Mouse (Mus musculus): Measurements from ENCODE around the gene Mical2. TPM values are rescaled to one million over a fixed set of nuclear protein-coding genes. Genes with fewer than 3 reads are reported as not detected.

Gene Mical2
- polyA plus RNA-seq, 1 experiment from 2014 or later: 0.78 TPM

DNA sequence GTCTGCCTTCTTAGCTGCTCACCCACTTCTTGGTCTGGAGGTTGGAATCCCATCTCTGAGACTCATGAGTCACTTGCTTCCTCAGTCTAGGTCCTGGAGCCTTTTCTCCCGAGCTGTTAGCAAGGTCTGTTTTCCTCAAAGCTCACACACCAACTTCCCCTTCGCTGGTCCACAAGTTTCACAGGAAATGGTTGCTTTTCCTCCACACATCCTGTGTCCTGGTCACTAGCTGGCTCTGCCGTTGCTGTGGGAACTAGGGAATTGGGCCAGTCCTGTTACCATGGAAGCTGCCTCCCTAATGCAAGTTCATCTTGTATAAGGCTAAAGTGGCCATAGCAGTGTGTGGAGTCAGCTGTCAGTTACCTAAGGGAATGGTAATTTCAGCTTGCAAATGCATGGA is 12.2 kb downstream of the Mical2 start:
- Histone ChIP-seq H3K4me1 (peaks cover 31% of the 10 kb centered on the region), H3K4me3 (no peak overlapping the region), H3K27ac (replicated peaks) (no peak overlapping the region), H3K36me3 (no peaks in the 10 kb centered on the region), H3K27me3 (ENCODE audit: low read depth, poor library complexity, severe bottlenecking) (no peaks in the 10 kb centered on the region), H3K9me3 (replicated peaks) (no peaks in the 10 kb centered on the region)
- no peak for DNase-seq (ENCODE audit: low spot score)
- 64% methylated on average over 3 of the region's 3 CpGs for WGBS

DNA sequence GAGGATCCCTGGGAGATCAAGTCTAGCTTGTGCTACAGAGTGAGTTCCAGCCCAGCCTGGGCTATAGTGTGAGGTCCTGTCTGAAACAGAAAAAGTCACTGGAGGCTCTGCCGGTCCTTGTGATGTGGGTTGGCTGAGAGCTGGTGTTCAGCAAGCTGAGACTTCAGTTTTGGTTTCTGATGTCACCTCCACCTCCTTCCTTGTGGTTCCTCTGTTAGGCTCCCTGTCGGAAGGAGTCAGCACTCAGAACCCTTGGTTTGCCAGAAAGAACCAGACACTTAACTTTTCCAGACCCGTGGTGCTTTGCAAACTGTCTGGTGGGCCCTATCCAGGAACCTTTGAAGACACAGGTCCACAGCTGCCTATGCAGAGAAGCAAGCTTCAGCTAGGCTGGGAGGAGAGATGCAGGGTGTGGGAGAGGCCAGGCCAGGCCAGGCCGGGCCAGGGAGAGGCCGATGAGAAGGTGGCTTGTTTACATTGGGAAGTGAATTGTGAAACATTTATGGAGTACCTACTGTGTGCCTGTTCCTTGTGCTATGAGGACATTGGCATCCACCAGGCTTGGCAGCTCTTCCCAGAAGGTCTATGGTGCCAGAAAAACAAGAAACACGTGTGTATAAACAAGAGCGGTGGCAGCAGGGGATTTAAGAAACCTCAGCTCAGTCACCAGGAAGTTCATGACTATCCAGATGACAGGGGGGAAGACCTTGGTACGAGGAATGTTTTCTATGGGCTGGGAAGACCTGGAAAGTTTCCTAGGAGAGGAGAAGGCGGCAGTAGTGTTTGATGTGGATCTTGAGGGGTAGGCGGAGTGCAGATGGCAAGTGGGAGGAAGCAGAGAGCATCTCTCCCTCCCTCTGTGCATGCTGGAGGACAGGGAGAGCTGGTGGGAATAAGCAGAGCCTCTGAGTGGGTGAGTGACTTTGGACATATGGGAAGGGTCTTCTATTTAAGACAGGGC is 13.4 kb downstream of the Mical2 start:
- no peaks in the 10 kb centered on the region for H3K9me3 ChIP-seq (replicated peaks)
- H3K36me3 ChIP-seq: no peaks in the 10 kb centered on the region
- no peak overlapping the region for H3K4me3 ChIP-seq
- no peak overlapping the region for H3K27ac ChIP-seq (replicated peaks)
- peaks cover 23% of the 10 kb centered on the region for H3K4me1 ChIP-seq
- H3K27me3 ChIP-seq (ENCODE audit: low read depth, poor library complexity, severe bottlenecking): no peaks in the 10 kb centered on the region
- DNase-seq (ENCODE audit: low spot score): no peak
- WGBS: 76% methylated on average over 10 of the region's 10 CpGs

DNA sequence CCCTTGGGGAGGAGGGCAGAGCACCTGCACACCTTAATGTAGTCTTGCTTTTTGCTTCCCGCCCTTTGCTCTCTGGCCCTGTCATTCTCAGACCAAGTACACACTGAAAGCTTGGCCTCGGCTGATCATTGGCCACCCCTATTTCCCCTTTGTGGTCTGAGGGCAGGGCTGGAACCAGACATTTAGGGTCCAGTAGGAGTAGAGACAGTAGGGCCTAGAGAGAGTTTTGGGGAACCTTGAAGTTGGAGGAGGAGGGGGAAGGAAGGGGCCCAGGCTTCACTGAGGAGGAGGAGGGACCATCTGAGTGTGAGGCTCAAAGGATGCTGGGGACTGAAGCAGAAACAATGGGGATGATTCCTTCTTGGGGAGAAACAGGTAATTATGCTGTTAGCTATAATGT is 15.1 kb downstream of the Mical2 start:
- H3K36me3 ChIP-seq: no peaks in the 10 kb centered on the region
- H3K27ac ChIP-seq (replicated peaks): 0 out of 2 replicates have a peak overlapping the region, but pooled peaks have one; percentile 23
- WGBS: 87% methylated on average over 2 of the region's 2 CpGs
- H3K4me3 ChIP-seq: no peak overlapping the region
- H3K4me1 ChIP-seq: peaks cover 26% of the 10 kb centered on the region
- no peaks in the 10 kb centered on the region for H3K27me3 ChIP-seq (ENCODE audit: low read depth, poor library complexity, severe bottlenecking)
- H3K9me3 ChIP-seq (replicated peaks): no peaks in the 10 kb centered on the region
- no peak for DNase-seq (ENCODE audit: low spot score)

DNA sequence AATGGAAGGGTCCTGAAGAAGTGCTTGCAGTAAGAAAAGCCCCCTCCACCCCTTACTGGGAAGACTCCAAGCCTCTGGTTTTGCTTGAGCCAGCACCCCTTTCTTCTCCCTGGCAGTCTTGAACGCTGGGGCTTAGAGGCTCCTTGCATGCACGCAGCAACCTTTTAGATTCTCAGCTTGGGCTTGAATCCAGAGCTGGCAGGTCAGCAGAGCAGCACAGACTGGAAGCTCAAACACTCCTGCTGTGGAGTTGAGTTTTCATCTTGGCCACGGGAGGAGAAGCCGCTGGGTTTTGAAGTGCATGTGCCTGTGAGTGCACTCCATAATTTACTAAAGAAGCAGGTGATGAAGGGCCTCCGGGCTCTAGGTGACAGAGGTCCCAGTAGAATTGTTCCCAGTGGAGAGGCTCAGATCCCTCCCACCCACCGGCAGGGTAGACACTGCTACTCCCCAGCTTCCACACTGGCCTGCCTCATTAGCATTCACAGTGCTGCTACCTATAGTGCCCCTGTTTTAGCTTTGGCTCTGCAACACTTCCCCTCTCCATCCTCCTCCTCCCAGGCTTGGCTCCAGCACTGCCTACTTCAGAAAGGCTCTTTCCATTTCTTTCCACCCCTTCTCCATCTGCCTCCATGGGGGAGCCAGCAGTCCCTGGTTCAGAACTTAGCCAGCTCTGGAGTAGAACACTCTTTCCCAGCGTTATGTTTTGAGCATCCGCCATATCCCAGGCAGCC is 15.7 kb downstream of the Mical2 start:
- WGBS: 61% methylated on average over 8 of the region's 8 CpGs
- Histone ChIP-seq H3K4me3 (no peak overlapping the region), H3K27ac (replicated peaks) (no peak overlapping the region), H3K9me3 (replicated peaks) (no peaks in the 10 kb centered on the region), H3K36me3 (no peaks in the 10 kb centered on the region), H3K4me1 (peaks cover 26% of the 10 kb centered on the region), H3K27me3 (ENCODE audit: low read depth, poor library complexity, severe bottlenecking) (no peaks in the 10 kb centered on the region)
- no peak for DNase-seq (ENCODE audit: low spot score)

DNA sequence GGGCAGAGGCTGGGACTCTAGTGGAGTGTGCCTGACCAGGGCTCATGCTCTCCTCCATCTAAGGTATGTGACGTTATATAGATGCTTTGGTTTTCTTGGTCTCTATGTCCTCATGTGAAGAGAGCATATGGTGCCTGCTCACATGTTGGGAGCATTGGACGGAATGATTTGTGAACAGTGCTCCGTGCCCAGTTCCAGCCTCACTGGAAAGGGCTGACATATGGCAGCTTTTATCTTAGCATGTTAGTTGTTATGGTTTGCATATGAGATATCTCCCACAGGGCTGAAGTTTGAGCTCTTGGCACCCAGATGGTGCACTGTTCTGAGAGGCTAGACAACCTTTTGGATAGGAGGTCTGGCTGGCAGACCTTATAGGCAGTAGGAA is 16.3 kb downstream of the Mical2 start:
- H3K4me1 ChIP-seq: peaks cover 26% of the 10 kb centered on the region
- no peaks in the 10 kb centered on the region for H3K9me3 ChIP-seq (replicated peaks)
- DNase-seq (ENCODE audit: low spot score): no peak
- WGBS: 94% methylated on average over 3 of the region's 3 CpGs
- H3K27me3 ChIP-seq (ENCODE audit: low read depth, poor library complexity, severe bottlenecking): no peaks in the 10 kb centered on the region
- no peak overlapping the region for H3K4me3 ChIP-seq
- no peak overlapping the region for H3K27ac ChIP-seq (replicated peaks)
- no peaks in the 10 kb centered on the region for H3K36me3 ChIP-seq

DNA sequence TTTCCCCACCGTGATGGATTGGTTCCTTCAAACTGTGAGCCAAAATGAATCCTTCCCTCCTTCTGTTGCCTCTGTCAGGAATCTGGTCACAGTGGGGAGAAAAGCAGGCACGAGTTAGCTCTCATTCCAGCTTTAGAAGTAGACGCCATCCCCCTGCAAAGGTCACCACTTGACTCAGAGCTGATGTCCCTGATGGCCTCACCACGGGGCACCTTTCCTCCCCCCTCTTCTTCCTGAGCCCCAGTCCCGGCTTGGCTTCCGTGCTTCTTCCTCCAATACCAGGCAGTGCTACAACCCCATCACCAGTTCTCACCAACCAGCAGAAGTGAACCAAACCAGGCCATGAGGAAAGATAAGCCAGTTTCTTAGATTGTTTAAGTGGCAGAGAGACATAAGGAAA is 16.9 kb downstream of the Mical2 start:
- Histone ChIP-seq H3K9me3 (replicated peaks) (no peaks in the 10 kb centered on the region), H3K27me3 (ENCODE audit: low read depth, poor library complexity, severe bottlenecking) (no peaks in the 10 kb centered on the region), H3K4me3 (no peak overlapping the region), H3K27ac (replicated peaks) (no peak overlapping the region), H3K4me1 (peaks cover 26% of the 10 kb centered on the region), H3K36me3 (no peaks in the 10 kb centered on the region)
- WGBS: 78% methylated on average over 6 of the region's 6 CpGs
- DNase-seq (ENCODE audit: low spot score): no peak

DNA sequence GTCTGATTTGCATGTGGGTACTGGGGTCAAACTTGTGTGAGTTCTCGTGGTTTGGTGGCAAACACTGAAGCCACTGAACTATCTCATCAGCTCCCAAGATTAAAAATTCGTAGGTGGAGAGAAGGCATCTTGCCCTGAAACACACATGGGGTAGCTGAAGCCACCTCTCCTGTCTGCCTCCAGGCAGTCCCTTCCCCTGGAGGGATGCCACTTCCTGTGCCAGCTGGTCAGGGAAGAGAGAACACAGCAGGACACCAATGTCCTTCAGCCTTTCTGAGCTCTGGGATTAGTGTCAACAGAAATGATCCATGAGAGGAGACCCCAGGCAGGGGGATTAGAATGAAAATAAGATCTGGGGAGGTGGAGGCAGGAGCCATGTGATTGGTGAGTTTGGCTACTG is 18.4 kb downstream of the Mical2 start:
- H3K4me1 ChIP-seq: peaks cover 22% of the 10 kb centered on the region
- no peak overlapping the region for H3K4me3 ChIP-seq
- H3K9me3 ChIP-seq (replicated peaks): no peaks in the 10 kb centered on the region
- WGBS: 73% methylated on average over 2 of the region's 2 CpGs
- no peaks in the 10 kb centered on the region for H3K27me3 ChIP-seq (ENCODE audit: low read depth, poor library complexity, severe bottlenecking)
- H3K36me3 ChIP-seq: no peaks in the 10 kb centered on the region
- no peak for DNase-seq (ENCODE audit: low spot score)
- no peak overlapping the region for H3K27ac ChIP-seq (replicated peaks)

DNA sequence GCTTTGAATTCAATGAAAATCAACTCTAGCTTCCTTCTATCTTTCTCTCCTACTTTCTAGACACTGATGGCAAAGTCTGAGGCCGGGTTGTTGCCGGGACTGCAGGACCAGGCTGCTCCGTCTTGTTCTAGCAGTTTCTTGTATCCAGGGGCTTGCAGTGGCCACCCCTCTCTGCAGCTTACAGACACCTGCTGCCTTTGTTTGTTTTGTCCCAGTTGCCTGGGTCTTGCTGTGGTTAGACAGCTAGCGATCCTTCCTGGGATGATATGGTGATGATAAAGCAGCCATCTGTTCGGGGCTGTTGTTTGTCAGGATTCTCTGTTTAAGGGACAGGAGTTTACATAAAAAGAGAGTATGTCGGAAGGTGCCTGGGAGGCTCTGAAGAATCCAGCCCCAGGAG is 19.0 kb downstream of the Mical2 start:
- Histone ChIP-seq H3K4me3 (no peak overlapping the region), H3K27me3 (ENCODE audit: low read depth, poor library complexity, severe bottlenecking) (no peaks in the 10 kb centered on the region), H3K4me1 (peaks cover 22% of the 10 kb centered on the region), H3K36me3 (no peaks in the 10 kb centered on the region), H3K9me3 (replicated peaks) (no peaks in the 10 kb centered on the region), H3K27ac (replicated peaks) (peak overlapping the region; percentile 64; the same call in 1 of the 2 replicates)
- WGBS: 35% methylated on average over 6 of the region's 6 CpGs
- DNase-seq (ENCODE audit: low spot score): no peak

DNA sequence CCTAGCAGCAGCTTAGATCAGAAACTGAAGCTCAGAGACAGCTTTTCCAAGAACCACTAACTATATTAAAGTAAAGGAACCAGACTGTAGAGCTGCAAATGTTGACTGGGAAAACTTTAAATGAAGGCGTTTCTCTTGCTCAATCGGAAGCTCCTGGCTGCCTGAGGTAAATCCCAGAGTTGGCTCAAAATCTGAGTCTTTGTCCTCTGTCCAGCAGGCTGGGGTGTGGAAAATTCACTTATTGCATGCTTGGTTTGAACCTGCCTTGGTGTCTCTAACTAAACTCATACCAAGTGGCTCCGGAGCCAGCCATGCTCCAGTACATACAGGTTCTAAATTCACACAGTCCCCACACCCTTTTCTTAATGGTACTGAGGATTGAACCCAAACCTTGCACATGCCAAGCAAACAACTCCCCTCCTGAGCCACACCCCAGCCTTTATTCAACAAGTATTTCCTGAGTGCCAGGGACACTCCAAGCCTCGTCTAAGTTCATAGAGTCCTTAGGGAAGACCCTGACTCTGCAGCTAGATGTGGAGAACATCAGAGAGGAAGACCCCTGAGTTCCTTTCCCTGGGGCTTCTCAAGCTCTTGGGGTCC is 20.3 kb downstream of the Mical2 start:
- no peaks in the 10 kb centered on the region for H3K27me3 ChIP-seq (ENCODE audit: low read depth, poor library complexity, severe bottlenecking)
- 89% methylated on average over 4 of the region's 4 CpGs for WGBS
- H3K4me1 ChIP-seq: peaks cover 22% of the 10 kb centered on the region
- H3K27ac ChIP-seq (replicated peaks): no peak overlapping the region
- H3K9me3 ChIP-seq (replicated peaks): no peaks in the 10 kb centered on the region
- H3K4me3 ChIP-seq: no peak overlapping the region
- no peak for DNase-seq (ENCODE audit: low spot score)
- no peaks in the 10 kb centered on the region for H3K36me3 ChIP-seq

DNA sequence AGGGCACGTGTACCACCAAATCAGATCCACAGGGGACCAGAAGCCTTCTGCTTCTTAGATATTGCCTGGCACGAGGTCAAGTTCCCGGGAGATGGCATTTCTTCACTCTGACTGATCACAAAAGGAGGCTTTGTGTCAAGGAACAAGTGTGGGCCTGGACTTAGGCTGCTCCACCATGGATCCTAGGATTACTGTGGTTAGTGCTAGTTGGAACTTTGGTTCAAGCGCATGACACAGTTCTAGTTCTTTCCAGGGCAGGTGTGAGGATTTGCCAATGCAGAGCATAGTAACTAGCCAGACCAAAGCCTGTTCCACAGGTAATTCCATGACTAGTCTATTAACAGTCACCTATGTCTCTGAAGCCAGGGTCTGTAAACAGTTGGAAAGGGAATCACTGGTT is 20.8 kb downstream of the Mical2 start:
- peaks cover 17% of the 10 kb centered on the region for H3K4me1 ChIP-seq
- no peaks in the 10 kb centered on the region for H3K27me3 ChIP-seq (ENCODE audit: low read depth, poor library complexity, severe bottlenecking)
- no peak overlapping the region for H3K27ac ChIP-seq (replicated peaks)
- no peak for DNase-seq (ENCODE audit: low spot score)
- no peaks in the 10 kb centered on the region for H3K9me3 ChIP-seq (replicated peaks)
- no peaks in the 10 kb centered on the region for H3K36me3 ChIP-seq
- H3K4me3 ChIP-seq: no peak overlapping the region
- WGBS: 87% methylated on average over 4 of the region's 4 CpGs

DNA sequence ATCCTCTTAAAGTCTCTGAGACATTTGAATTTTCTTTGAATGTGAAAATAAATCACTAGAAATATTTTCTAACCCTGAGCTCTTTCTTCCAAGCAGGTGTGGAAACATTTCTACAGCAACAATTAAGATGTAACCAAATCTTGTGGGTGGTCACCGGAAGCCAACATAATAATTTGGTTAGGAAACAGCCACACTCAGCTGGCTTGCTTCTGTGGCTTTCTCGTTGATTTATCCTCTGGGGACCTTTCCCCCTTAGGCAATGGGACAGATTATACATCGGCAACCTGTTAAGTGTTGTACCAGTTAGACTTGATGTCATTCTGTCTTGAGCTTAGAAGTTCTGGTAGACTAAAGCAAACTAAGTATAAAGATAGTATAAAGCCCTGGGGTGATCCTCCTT is 22.2 kb downstream of the Mical2 start:
- DNase-seq (ENCODE audit: low spot score): no peak

DNA sequence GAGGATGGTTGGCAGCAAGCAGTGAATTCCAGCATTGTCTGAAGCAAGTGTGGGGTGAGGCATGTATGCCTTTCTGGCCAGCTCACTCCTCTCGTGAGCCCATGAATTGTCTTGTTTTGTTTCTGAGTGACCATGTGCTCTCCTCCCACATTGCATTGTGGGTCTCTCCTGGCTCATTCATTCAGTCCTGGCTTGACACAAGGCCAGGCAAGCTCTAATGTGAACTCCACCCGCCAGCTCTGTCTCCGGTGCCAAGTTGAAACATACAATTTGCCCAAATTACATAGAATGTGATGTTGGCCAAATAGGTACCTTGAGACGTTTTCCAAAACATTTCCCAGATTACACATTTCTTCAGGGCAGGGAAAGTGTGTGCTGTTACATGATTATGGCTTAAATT is 23.8 kb downstream of the Mical2 start:
- Histone ChIP-seq H3K9me3 (replicated peaks) (no peaks in the 10 kb centered on the region), H3K4me3 (no peak overlapping the region), H3K27me3 (ENCODE audit: low read depth, poor library complexity, severe bottlenecking) (no peaks in the 10 kb centered on the region), H3K4me1 (peaks cover 7% of the 10 kb centered on the region), H3K36me3 (no peaks in the 10 kb centered on the region), H3K27ac (replicated peaks) (no peak overlapping the region)
- WGBS: 86% methylated on average over 4 of the region's 4 CpGs
- no peak for DNase-seq (ENCODE audit: low spot score)

More for the DNA sequence above, 22.2 kb downstream of the Mical2 start:
- Histone ChIP-seq H3K27ac (replicated peaks) (no peak overlapping the region), H3K36me3 (no peaks in the 10 kb centered on the region), H3K4me3 (no peak overlapping the region), H3K4me1 (peaks cover 15% of the 10 kb centered on the region), H3K27me3 (ENCODE audit: low read depth, poor library complexity, severe bottlenecking) (no peaks in the 10 kb centered on the region), H3K9me3 (replicated peaks) (no peaks in the 10 kb centered on the region)
- WGBS: 82% methylated on average over 3 of the region's 3 CpGs

DNA sequence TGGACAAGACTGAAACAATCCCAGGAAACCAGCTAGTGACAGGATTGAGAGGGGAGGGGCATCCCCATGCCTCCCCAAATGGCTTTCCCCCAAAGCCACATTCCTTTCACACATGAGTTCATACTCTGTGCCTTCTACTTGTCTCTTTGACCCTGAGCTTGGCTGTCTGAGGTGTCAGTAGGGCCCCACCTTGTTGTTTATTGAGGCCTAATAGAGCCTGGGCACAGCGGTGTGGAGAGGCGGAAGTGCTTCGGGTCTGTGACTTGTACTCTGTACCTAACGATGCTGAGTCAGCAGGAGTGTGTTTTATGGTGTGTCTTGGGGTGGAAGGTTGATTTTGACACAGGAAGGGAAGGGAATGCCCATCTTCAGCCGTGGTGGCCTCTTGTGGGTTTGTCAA is 26.4 kb downstream of the Mical2 start:
- H3K4me3 ChIP-seq: no peak overlapping the region
- H3K9me3 ChIP-seq (replicated peaks): no peaks in the 10 kb centered on the region
- 82% methylated on average over 5 of the region's 5 CpGs for WGBS
- no peaks in the 10 kb centered on the region for H3K27me3 ChIP-seq (ENCODE audit: low read depth, poor library complexity, severe bottlenecking)
- H3K4me1 ChIP-seq: peaks cover 4% of the 10 kb centered on the region; the same call in 1 of the 2 replicates
- H3K27ac ChIP-seq (replicated peaks): no peak overlapping the region
- no peak for DNase-seq (ENCODE audit: low spot score)
- no peaks in the 10 kb centered on the region for H3K36me3 ChIP-seq

Data from midbrain, embryonic 10.5 days (tissue).